12 mouse cellular contexts compared by ENCODE assay signal in genomic region chr4:133159127-133159526, GRCm38 (mm10). TPM values are rescaled to one million over a fixed set of nuclear protein-coding genes. Genes with fewer than 3 reads are reported as not detected.
DNase-seq lines count a peak whose midpoint lies in the region; ATAC-seq lines count a peak whose summit lies in the region.
"Had no signal": no experiment of that assay in that cellular context is flagged by ENCODE, and none has a peak within 500 bp of the region (broad histone marks: within the 10 kb centered on the region; RNA-seq: fewer than 3 reads in every experiment).

No protein-coding gene starts in this region.

- H3K27ac ChIP-seq in kidney, embryonic 15.5 days: peak overlapping the region; percentile 70
- peak overlapping the region; percentile 50 for H3K27ac ChIP-seq in brown adipose tissue, adult 24 weeks (replicated peaks; ENCODE audit: low read depth, low read length)
- H3K27ac ChIP-seq: midbrain, embryonic 10.5 days had no signal

- H3K27me3 ChIP-seq in kidney, embryonic 15.5 days: no peaks in the 10 kb centered on the region

- no peak for ATAC-seq in kidney, embryonic 15.5 days (replicated peaks; ENCODE audit: low FRiP score)
- no peak for ATAC-seq in erythroblast, adult 5-6 weeks (replicated peaks; ENCODE audit: low FRiP score, poor library complexity, severe bottlenecking)

- no peak overlapping the region for H3K9ac ChIP-seq in kidney, embryonic 15.5 days

- WGBS in kidney, embryonic 15.5 days: 69% methylated on average over 6 of the region's 6 CpGs

- H3K4me2 ChIP-seq in kidney, embryonic 15.5 days: no peak overlapping the region

- peaks cover 15% of the 10 kb centered on the region for H3K36me3 ChIP-seq in kidney, embryonic 15.5 days

- no peaks in the 10 kb centered on the region for H3K9me3 ChIP-seq in kidney, embryonic 15.5 days (replicated peaks)
- H3K9me3 ChIP-seq: midbrain, embryonic 10.5 days had no signal

- no peak for DNase-seq in kidney, postnatal 10 days
- peak; percentile 71 for DNase-seq in CD4-positive, CD25-positive, alpha-beta regulatory T cell, adult 2 months (ENCODE audit: low read depth, low spot score)
- DNase-seq in monocyte, adult 2 months (ENCODE audit: low read depth in 1 of 2, low spot score in 2 of 2): peak; percentile 13 to 64
- no peak for DNase-seq in left cerebral cortex, postnatal 14 days (ENCODE audit: low spot score in 2 of 2)
- DNase-seq in right cerebral cortex, postnatal 10 days (ENCODE audit: low spot score in 2 of 2): no peak
- DNase-seq: cerebellum, adult 8-10 months; gastrocnemius, postnatal 36 days; right cerebral cortex, postnatal 25 days had no signal

- intact Hi-C loops in left cerebral cortex, postnatal 14 days (cut with DNase I): no loop called here

- peaks cover 39% of the 10 kb centered on the region for H3K4me1 ChIP-seq in kidney, embryonic 15.5 days
- peaks cover 39% of the 10 kb centered on the region for H3K4me1 ChIP-seq in brown adipose tissue, adult 24 weeks (ENCODE audit: control insufficient read depth, insufficient read depth, insufficient read length, low read length)

- no peak overlapping the region for H3K4me3 ChIP-seq in kidney, embryonic 15.5 days (replicated peaks)
- H3K4me3 ChIP-seq in brown adipose tissue, adult 24 weeks (ENCODE audit: insufficient read depth, low read depth, low read length): no peak overlapping the region
- H3K4me3 ChIP-seq: midbrain, embryonic 10.5 days had no signal

RNA-seq across cellular contexts. Expression of gene Wasf2, which starts 28.8 kb away (rescaled TPM):
- polyA plus RNA-seq in kidney, embryonic 15.5 days (2015; fragmentation: Nextera tagmentation; extraction: Ambion mirVana): 107 and 109 TPM in 2 replicates
- 39.6 and 39.8 TPM in 2 replicates for polyA plus RNA-seq in brown adipose tissue, adult 24 weeks (2012; ENCODE audit: insufficient read depth, insufficient read length, missing spikeins)
- total RNA-seq in left cerebral cortex, postnatal 14 days (2021): 10 to 100 TPM; 27.3 to 34.8 TPM
- total RNA-seq in erythroblast, adult 5-6 weeks (2015; ENCODE audit: low replicate concordance): 49.6 and 78.6 TPM in 2 replicates
- 40.3 and 58.8 TPM in 2 replicates for total RNA-seq in erythroblast, adult 5-6 weeks (2017; ENCODE audit: low replicate concordance)

RNA-seq across cellular contexts. Expression of gene Cd164l2, which starts 52.8 kb away (rescaled TPM):
- 7.8 and 8.2 TPM in 2 replicates for polyA plus RNA-seq in kidney, embryonic 15.5 days (2015; fragmentation: Nextera tagmentation; extraction: Ambion mirVana)
- 3.3 and 4.1 TPM in 2 replicates for polyA plus RNA-seq in brown adipose tissue, adult 24 weeks (2012; ENCODE audit: insufficient read depth, insufficient read length, missing spikeins)
- 1 to 10 TPM; 2.4 to 4.1 TPM for total RNA-seq in left cerebral cortex, postnatal 14 days (2021)
- total RNA-seq in erythroblast, adult 5-6 weeks (2015; ENCODE audit: low replicate concordance): not detected in 2 replicates
- total RNA-seq in erythroblast, adult 5-6 weeks (2017; ENCODE audit: low replicate concordance): not detected in 2 replicates

RNA-seq across cellular contexts. Expression of gene Gpr3, which starts 53.2 kb away (rescaled TPM):
- polyA plus RNA-seq in kidney, embryonic 15.5 days (2015; fragmentation: Nextera tagmentation; extraction: Ambion mirVana): 0.09 and 0.12 TPM in 2 replicates
- polyA plus RNA-seq in brown adipose tissue, adult 24 weeks (2012; ENCODE audit: insufficient read depth, insufficient read length, missing spikeins): not detected in 2 replicates
- total RNA-seq in left cerebral cortex, postnatal 14 days (2021): 1 to 10 TPM; 7.4 to 10.0 TPM
- total RNA-seq in erythroblast, adult 5-6 weeks (2015; ENCODE audit: low replicate concordance): not detected in 2 replicates
- not detected in 2 replicates for total RNA-seq in erythroblast, adult 5-6 weeks (2017; ENCODE audit: low replicate concordance)
- total RNA-seq: gastrocnemius, postnatal 36 days had no signal

Comparison
In these comparisons a context has a peak if more than half of its experiments do, and no peak if none do; other contexts are left out.
1. DNase-seq: peak in CD4-positive, CD25-positive, alpha-beta regulatory T cell, adult 2 months (single experiment) and monocyte, adult 2 months (2 of 2); none in kidney, postnatal 10 days (single experiment), left cerebral cortex, postnatal 14 days (0 of 2) and right cerebral cortex, postnatal 10 days (0 of 2).
2. RNA of gene Gpr3, which starts 53.2 kb away (total RNA-seq): 7.4 to 10.0 TPM in left cerebral cortex, postnatal 14 days; not detected in erythroblast, adult 5-6 weeks; every median in the first group is over 4 times any median in the second.